Mouse (Mus musculus) monocyte, adult 5-6 weeks (primary cell): ENCODE measurements around the gene Ifnl3. TPM values are rescaled to one million over a fixed set of nuclear protein-coding genes. Genes with fewer than 3 reads are reported as not detected.
A peak's percentile ranks its signal among the peaks of the same experiment; 100 is the strongest.
"Not testable (repeated sequence)": the region's sequence is repeated elsewhere in the genome, so short reads cannot be mapped to it uniquely, and the experiment has no call there.

ENCODE experiments used
- ATAC-seq: fragments of 153-309, 156-312 bp; replicated peaks from 2 replicates; pipeline ENCODE4 v1.8.0; 2017; ENCODE audit warnings: mild to moderate bottlenecking; ENCODE audit not compliant: low TSS enrichment, insufficient number of reproducible peaks, severe bottlenecking, poor library complexity, low FRiP score
- total RNA-seq: library from RNA; stranded (forward); fragments of 200-1000, 200-491, 200-594 nt; gene quantifications from 3 replicates; pipeline ENCODE4 v1.2.3, GENCODE M21; 2017

Ifnl3 gene
- total RNA-seq, result not detected in 3 replicates

- ATAC-seq, result not testable (repeated sequence)
Observed at GRCm38 (mm10) chr7:28522536-28522935, at the start of gene Ifnl3. Gene Ifnl3 (plus strand): TSS chr7:28522836.

- no peak for ATAC-seq
Observed at GRCm38 (mm10) chr7:28476191-28476590, 46.4 kb upstream of the Ifnl3 start.

- no peak for ATAC-seq
Observed at GRCm38 (mm10) chr7:28477363-28477762, 45.3 kb upstream of the Ifnl3 start.

- ATAC-seq, result no peak
Observed at GRCm38 (mm10) chr7:28478854-28479253, 43.8 kb upstream of the Ifnl3 start.

GRCm38 (mm10) chr7:28482854-28483253, 39.8 kb upstream of the Ifnl3 start:
- ATAC-seq, result no peak

GRCm38 (mm10) chr7:28484192-28484591, 38.4 kb upstream of the Ifnl3 start:
- no peak for ATAC-seq

- ATAC-seq, result no peak
Observed at GRCm38 (mm10) chr7:28488030-28488491, 34.6 kb upstream of the Ifnl3 start.

GRCm38 (mm10) chr7:28490410-28490809, 32.2 kb upstream of the Ifnl3 start:
- ATAC-seq, result peak; percentile 47; the same call in 1 of the 2 replicates

- no peak for ATAC-seq
Observed at GRCm38 (mm10) chr7:28490903-28491302, 31.7 kb upstream of the Ifnl3 start.

- ATAC-seq, result no peak
Observed at GRCm38 (mm10) chr7:28492310-28492709, 30.3 kb upstream of the Ifnl3 start.

GRCm38 (mm10) chr7:28495426-28495825, 27.2 kb upstream of the Ifnl3 start:
- no peak for ATAC-seq

- ATAC-seq, result no peak
Observed at GRCm38 (mm10) chr7:28505585-28505984, 17.1 kb upstream of the Ifnl3 start.

GRCm38 (mm10) chr7:28509121-28509520, 13.5 kb upstream of the Ifnl3 start:
- ATAC-seq, result not testable (repeated sequence)

- ATAC-seq, result not testable (repeated sequence)
Observed at GRCm38 (mm10) chr7:28510405-28510974, 12.1 kb upstream of the Ifnl3 start, which contains the start of gene Ifnl2. Gene Ifnl2 (minus strand): TSS chr7:28510455.

GRCm38 (mm10) chr7:28511441-28511840, 11.2 kb upstream of the Ifnl3 start:
- no peak for ATAC-seq

- peak; percentile 87 for ATAC-seq
Observed at GRCm38 (mm10) chr7:28527922-28528719, 5.5 kb downstream of the Ifnl3 start.

GRCm38 (mm10) chr7:28532005-28532404, 9.4 kb downstream of the Ifnl3 start:
- ATAC-seq, result no peak

- ATAC-seq, result not testable (repeated sequence)
Observed at GRCm38 (mm10) chr7:28538886-28539285, 16.2 kb downstream of the Ifnl3 start.

- no peak for ATAC-seq
Observed at GRCm38 (mm10) chr7:28540526-28540925, 17.9 kb downstream of the Ifnl3 start, which contains the start of gene Sycn. Gene Sycn (plus strand): TSS chr7:28540885.

- no peak for ATAC-seq
Observed at GRCm38 (mm10) chr7:28544051-28544601, 21.5 kb downstream of the Ifnl3 start.
